Mouse (Mus musculus) thymus, adult 2 months (tissue): Measurements from ENCODE around the gene Arntl.

Experiments
- CTCF ChIP-seq: fragments of 200-500 bp; IDR thresholded peaks from 2 replicates; pipeline ENCODE4 v1.5.1; 2012; ENCODE audit warnings: mild to moderate bottlenecking, control low read depth, low read length, moderate library complexity, borderline replicate concordance; ENCODE audit not compliant: control insufficient read depth, poor library complexity, insufficient read depth; ENCODE audit errors: extremely low read depth
- POLR2A ChIP-seq: fragments of 200-500 bp; IDR thresholded peaks from 2 replicates; pipeline ENCODE4 v1.6.1; 2012; ENCODE audit warnings: mild to moderate bottlenecking, low read length, control low read depth, moderate library complexity; ENCODE audit not compliant: control insufficient read depth, poor library complexity, insufficient read depth; ENCODE audit errors: extremely low read depth

DNA sequence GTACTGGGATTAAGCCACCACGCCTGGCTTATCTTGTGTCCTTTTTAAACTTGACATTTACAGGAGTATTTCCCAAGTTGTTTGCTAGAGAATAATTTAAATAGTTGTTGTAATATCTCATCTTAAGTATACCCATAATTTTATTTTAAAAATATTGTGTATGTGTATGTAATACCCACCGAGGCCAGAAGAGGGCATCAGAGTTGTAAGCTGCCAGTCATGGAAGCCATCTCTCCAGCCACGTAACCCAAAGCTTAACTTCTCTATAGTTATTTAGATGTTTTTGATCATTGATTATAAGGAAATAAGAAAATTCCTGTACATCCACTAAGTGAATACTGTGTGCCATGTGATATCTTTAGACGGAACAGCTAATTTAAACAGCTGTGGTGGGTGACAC lies 51.2 kb downstream of the Arntl start:
- TF ChIP-seq CTCF (no peak), POLR2A (no peak)
